In genomic region chr9:30067980-30068379, GRCm38 (mm10) we compare ENCODE assay signal across 24 mouse cellular contexts.
DNase-seq lines count a peak whose midpoint lies in the region; ATAC-seq lines count a peak whose summit lies in the region.
"Had no signal": no experiment of that assay in that cellular context is flagged by ENCODE, and none has a peak within 500 bp of the region (broad histone marks: within the 10 kb centered on the region; RNA-seq: fewer than 3 reads in every experiment).

No protein-coding gene starts in this region.

- ATAC-seq in hindbrain, embryonic 15.5 days (ENCODE audit: low FRiP score, low read depth): 0 out of 2 replicates have a peak, but pooled peaks have one; percentile 42
- no peak for ATAC-seq in hindbrain, embryonic 12.5 days (ENCODE audit: low FRiP score)
- no peak for ATAC-seq in midbrain, embryonic 14.5 days (ENCODE audit: low FRiP score, low TSS enrichment)
- ATAC-seq: activated CD4-positive, CD25-positive, alpha-beta regulatory T cell, adult 4 months had no signal

- H3K9ac ChIP-seq in hindbrain, embryonic 15.5 days: no peak overlapping the region
- H3K9ac ChIP-seq in hindbrain, embryonic 12.5 days: no peak overlapping the region
- H3K9ac ChIP-seq in midbrain, embryonic 14.5 days (replicated peaks; ENCODE audit: low read length): no peak overlapping the region
- H3K9ac ChIP-seq: embryonic facial prominence, embryonic 15.5 days; liver, embryonic 13.5 days; neural tube, embryonic 13.5 days had no signal

- 31% methylated on average over 7 of the region's 7 CpGs for WGBS in hindbrain, embryonic 15.5 days
- WGBS in hindbrain, embryonic 12.5 days: 50% methylated on average over 7 of the region's 7 CpGs
- WGBS in midbrain, embryonic 14.5 days: 25% methylated on average over 7 of the region's 7 CpGs

- peak overlapping the region; percentile 61 for H3K27ac ChIP-seq in hindbrain, embryonic 15.5 days (replicated peaks)
- no peak overlapping the region for H3K27ac ChIP-seq in hindbrain, embryonic 12.5 days
- peak overlapping the region; percentile 52 for H3K27ac ChIP-seq in midbrain, embryonic 14.5 days (replicated peaks; ENCODE audit: low read depth, low read length)
- H3K27ac ChIP-seq: embryonic facial prominence, embryonic 15.5 days; heart, adult 2 months; kidney, postnatal 0 days; left cerebral cortex, adult 2 months; liver, embryonic 13.5 days; neural tube, embryonic 13.5 days had no signal

- no peak overlapping the region for H3K4me3 ChIP-seq in hindbrain, embryonic 15.5 days
- H3K4me3 ChIP-seq in hindbrain, embryonic 12.5 days: no peak overlapping the region
- H3K4me3 ChIP-seq in midbrain, embryonic 14.5 days (replicated peaks; ENCODE audit: low read depth, low read length): no peak overlapping the region
- H3K4me3 ChIP-seq: embryonic facial prominence, embryonic 15.5 days; heart, adult 2 months; left cerebral cortex, adult 2 months; liver, embryonic 13.5 days; megakaryocyte, embryonic 14.5 days; neural tube, embryonic 13.5 days had no signal

- H3K4me2 ChIP-seq in hindbrain, embryonic 15.5 days: no peak overlapping the region
- no peak overlapping the region for H3K4me2 ChIP-seq in hindbrain, embryonic 12.5 days (replicated peaks)
- H3K4me2 ChIP-seq in midbrain, embryonic 14.5 days (ENCODE audit: low read length): no peak overlapping the region
- H3K4me2 ChIP-seq: embryonic facial prominence, embryonic 15.5 days; liver, embryonic 13.5 days; neural tube, embryonic 13.5 days had no signal

- no peaks in the 10 kb centered on the region for H3K36me3 ChIP-seq in hindbrain, embryonic 15.5 days
- H3K36me3 ChIP-seq in hindbrain, embryonic 12.5 days: no peaks in the 10 kb centered on the region
- no peaks in the 10 kb centered on the region for H3K36me3 ChIP-seq in midbrain, embryonic 14.5 days (ENCODE audit: control insufficient read depth, insufficient read depth, low read length)
- H3K36me3 ChIP-seq: embryonic facial prominence, embryonic 15.5 days; liver, embryonic 13.5 days; neural tube, embryonic 13.5 days had no signal

- no peaks in the 10 kb centered on the region for H3K9me3 ChIP-seq in hindbrain, embryonic 15.5 days
- no peaks in the 10 kb centered on the region for H3K9me3 ChIP-seq in hindbrain, embryonic 12.5 days (replicated peaks)
- no peaks in the 10 kb centered on the region for H3K9me3 ChIP-seq in midbrain, embryonic 14.5 days (ENCODE audit: control insufficient read depth, low read length)
- H3K9me3 ChIP-seq: embryonic facial prominence, embryonic 15.5 days; liver, embryonic 13.5 days; neural tube, embryonic 13.5 days had no signal

- peaks cover 14% of the 10 kb centered on the region for H3K4me1 ChIP-seq in hindbrain, embryonic 15.5 days (replicated peaks)
- H3K4me1 ChIP-seq in hindbrain, embryonic 12.5 days: no peaks in the 10 kb centered on the region
- peaks cover 11% of the 10 kb centered on the region for H3K4me1 ChIP-seq in midbrain, embryonic 14.5 days (ENCODE audit: control insufficient read depth, insufficient read depth, low read length)
- H3K4me1 ChIP-seq: embryonic facial prominence, embryonic 15.5 days; liver, embryonic 13.5 days; megakaryocyte, embryonic 14.5 days had no signal

- H3K27me3 ChIP-seq in hindbrain, embryonic 15.5 days: no peaks in the 10 kb centered on the region
- H3K27me3 ChIP-seq in hindbrain, embryonic 12.5 days: no peaks in the 10 kb centered on the region
- H3K27me3 ChIP-seq in midbrain, embryonic 14.5 days (ENCODE audit: control insufficient read depth, insufficient read depth, low read length): no peaks in the 10 kb centered on the region
- H3K27me3 ChIP-seq: embryonic facial prominence, embryonic 15.5 days; liver, embryonic 13.5 days; megakaryocyte, embryonic 14.5 days; neural tube, embryonic 13.5 days had no signal

- DNase-seq in cerebellum, postnatal 10 days: peak; percentile 39 to 47
- no peak for DNase-seq in cerebellum, adult 9-11 months
- peak; percentile 14 to 24 for DNase-seq in heart, adult 18-20 months
- no peak for DNase-seq in heart, postnatal 25 days (ENCODE audit: low spot score)
- peak; percentile 58 for DNase-seq in midbrain, embryonic 14.5 days
- DNase-seq in natural killer cell, adult 2 months (ENCODE audit: low spot score in 2 of 2): no peak
- DNase-seq: adrenal gland, adult 8-10 months; cerebellum, adult 18-20 months; gastrocnemius, postnatal 10 days; kidney, adult 2 months; layer of hippocampus, adult 9-11 months; liver, embryonic 13.5 days; lung, adult 2 months; lung, postnatal 14 days; retina, postnatal 1 day had no signal

- intact Hi-C loops in heart, postnatal 25 days (cut with DNase I): loop anchor here (5.0 kb wide), 1 partner anchor 69 kb away; no protein-coding TSS in a partner anchor

Comparison
In these comparisons a context has a peak if more than half of its experiments do, and no peak if none do; other contexts are left out.
1. DNase-seq: peak in cerebellum, postnatal 10 days (2 of 2), heart, adult 18-20 months (2 of 2) and midbrain, embryonic 14.5 days (single experiment); none in cerebellum, adult 9-11 months (single experiment), heart, postnatal 25 days (single experiment) and natural killer cell, adult 2 months (0 of 2).